Mouse (Mus musculus) embryonic facial prominence, embryonic 11.5 days (tissue): ENCODE results near the gene Gstp3. TPM values are rescaled to one million over a fixed set of nuclear protein-coding genes. Genes with fewer than 3 reads are reported as not detected.

Experiments
- ATAC-seq: fragments of 200-750 bp; cut with Nextera tagmentation; replicated peaks from 2 replicates; pipeline ENCODE4 v1.8.0; 2017; ENCODE audit warnings: low read depth; ENCODE audit not compliant: insufficient number of reproducible peaks, low FRiP score, low TSS enrichment
- DNase-seq: peaks from one replicate; pipeline ENCODE4 v3.0.0-alpha.2; 2015; ENCODE audit warnings: low spot score
- H3K27ac ChIP-seq: fragments of 300-500 bp; sonication (generic); replicated peaks from 2 replicates; pipeline ENCODE4 v1.5.1; 2014; ENCODE audit warnings: mild to moderate bottlenecking, low read depth, low read length, control low read depth
- H3K27me3 ChIP-seq: fragments of 300-500 bp; sonication (generic); 2 replicates; pipeline ENCODE4 v1.6.1; 2014; ENCODE audit warnings: mild to moderate bottlenecking, low read length, moderate library complexity, mixed read lengths; ENCODE audit not compliant: control insufficient read depth, insufficient read depth
- H3K36me3 ChIP-seq: fragments of 300-500 bp; sonication (generic); replicated peaks from 2 replicates; pipeline ENCODE4 v1.6.1; 2014; ENCODE audit warnings: low read depth, mild to moderate bottlenecking, low read length, moderate library complexity, mixed read lengths; ENCODE audit not compliant: control insufficient read depth, insufficient read depth
- H3K4me1 ChIP-seq: fragments of 300-500 bp; sonication (generic); 2 replicates; pipeline ENCODE4 v1.6.1; 2014; ENCODE audit warnings: low read length, mixed read lengths; ENCODE audit not compliant: control insufficient read depth, insufficient read depth
- H3K4me2 ChIP-seq: fragments of 300-500 bp; sonication (generic); 2 replicates; pipeline ENCODE4 v1.6.1; 2014; ENCODE audit warnings: low read depth, mild to moderate bottlenecking, control low read depth, low read length, moderate library complexity
- H3K4me3 ChIP-seq: fragments of 300-500 bp; sonication (generic); 2 replicates; pipeline ENCODE4 v1.5.1; 2014; ENCODE audit warnings: low read depth, low read length, control low read depth
- H3K9ac ChIP-seq: fragments of 300-500 bp; sonication (generic); replicated peaks from 2 replicates; pipeline ENCODE4 v1.6.1; 2014; ENCODE audit warnings: mild to moderate bottlenecking, control low read depth, low read length
- H3K9me3 ChIP-seq: fragments of 300-500 bp; sonication (generic); replicated peaks from 2 replicates; pipeline ENCODE4 v1.6.1; 2016; ENCODE audit warnings: mild to moderate bottlenecking, low read length, inconsistent platforms, mixed read lengths; ENCODE audit not compliant: control insufficient read depth
- WGBS: fragments of 180-500 bp; shearing (Covaris S2); extraction: QIAGEN DNeasy Blood & Tissue Kit; methylation state at CpG from one replicate; pipeline ENCODE4 v1.1.7; 2014; 5-methylcytosine and 5-hydroxymethylcytosine counted together
- polyA plus RNA-seq: library from polyadenylated mRNA; unstranded; fragments of >200 nt; fragmentation: Nextera tagmentation; extraction: Ambion mirVana; gene quantifications from 2 replicates; pipeline ENCODE4 v1.2.1, GENCODE M21; 2014

Gene Gstp3
- polyA plus RNA-seq: not detected in 2 replicates

GRCm38 (mm10) chr19:4059069-4059740 lies at the start of gene Gstp3:
TSS of gene Gstp3 (minus strand) at chr19:4059569.
- DNase-seq (no peak), ATAC-seq (no peak)
- no peaks in the 10 kb centered on the region for H3K27me3 ChIP-seq
- no peaks in the 10 kb centered on the region for H3K9me3 ChIP-seq
- H3K27ac ChIP-seq: no peak within 1 kb of the TSS
- no peak within 1 kb of the TSS for H3K4me2 ChIP-seq
- no peak within 1 kb of the TSS for H3K4me3 ChIP-seq
- WGBS: 83% methylated on average over 15 of the region's 15 CpGs
- H3K36me3 ChIP-seq: no peaks in the 10 kb centered on the region
- H3K9ac ChIP-seq: no peak within 1 kb of the TSS
- no peaks in the 10 kb centered on the region for H3K4me1 ChIP-seq

- DNase-seq: no peak
- WGBS: 83% methylated on average over 9 of the region's 9 CpGs
Measured at GRCm38 (mm10) chr19:4108535-4108934, 49.2 kb upstream of the Gstp3 start.

GRCm38 (mm10) chr19:4106654-4107053 lies 47.3 kb upstream of the Gstp3 start:
- Histone ChIP-seq H3K9ac (no peak overlapping the region), H3K27me3 (peaks cover 1% of the 10 kb centered on the region)

More at GRCm38 (mm10) chr19:4108535-4108934, 49.2 kb upstream of the Gstp3 start:
- Histone ChIP-seq H3K27me3 (no peaks in the 10 kb centered on the region), H3K36me3 (peaks cover 2% of the 10 kb centered on the region; the same call in 1 of the 2 replicates), H3K4me1 (no peaks in the 10 kb centered on the region), H3K27ac (no peak overlapping the region), H3K4me2 (no peak overlapping the region), H3K9me3 (no peaks in the 10 kb centered on the region), H3K9ac (no peak overlapping the region), H3K4me3 (no peak overlapping the region)
- no peak for ATAC-seq

GRCm38 (mm10) chr19:4104675-4105194 lies 45.4 kb upstream of the Gstp3 start:
- no peak overlapping the region for H3K27ac ChIP-seq
- no peaks in the 10 kb centered on the region for H3K36me3 ChIP-seq
- H3K4me3 ChIP-seq: no peak overlapping the region
- H3K9me3 ChIP-seq: no peaks in the 10 kb centered on the region
- WGBS: 89% methylated on average over 16 of the region's 16 CpGs
- no peak overlapping the region for H3K9ac ChIP-seq
- H3K27me3 ChIP-seq: peaks cover 17% of the 10 kb centered on the region
- peaks cover 2% of the 10 kb centered on the region; the same call in 1 of the 2 replicates for H3K4me1 ChIP-seq
- no peak for ATAC-seq
- no peak overlapping the region for H3K4me2 ChIP-seq
- DNase-seq: no peak

More at GRCm38 (mm10) chr19:4106654-4107053, 47.3 kb upstream of the Gstp3 start:
- Histone ChIP-seq H3K4me2 (no peak overlapping the region), H3K9me3 (no peaks in the 10 kb centered on the region), H3K36me3 (no peaks in the 10 kb centered on the region), H3K27ac (no peak overlapping the region), H3K4me1 (no peaks in the 10 kb centered on the region), H3K4me3 (no peak overlapping the region)
- 93% methylated on average over 14 of the region's 14 CpGs for WGBS
- no peak for DNase-seq
- no peak for ATAC-seq

GRCm38 (mm10) chr19:4103792-4104191 lies 44.4 kb upstream of the Gstp3 start:
- 83% methylated on average over 3 of the region's 3 CpGs for WGBS
- H3K9me3 ChIP-seq: no peaks in the 10 kb centered on the region
- DNase-seq (no peak), ATAC-seq (no peak)
- peaks cover 4% of the 10 kb centered on the region; the same call in 1 of the 2 replicates for H3K4me1 ChIP-seq
- H3K9ac ChIP-seq: no peak overlapping the region
- H3K4me3 ChIP-seq: no peak overlapping the region
- no peaks in the 10 kb centered on the region for H3K36me3 ChIP-seq
- H3K4me2 ChIP-seq: no peak overlapping the region
- peaks cover 19% of the 10 kb centered on the region for H3K27me3 ChIP-seq
- no peak overlapping the region for H3K27ac ChIP-seq

- Histone ChIP-seq H3K9me3 (no peaks in the 10 kb centered on the region), H3K4me1 (peaks cover 4% of the 10 kb centered on the region; the same call in 1 of the 2 replicates), H3K4me3 (no peak overlapping the region), H3K27me3 (peaks cover 19% of the 10 kb centered on the region), H3K9ac (no peak overlapping the region), H3K27ac (no peak overlapping the region), H3K36me3 (no peaks in the 10 kb centered on the region), H3K4me2 (no peak overlapping the region)
- DNase-seq (no peak), ATAC-seq (no peak)
- 91% methylated on average over 18 of the region's 18 CpGs for WGBS
Measured at GRCm38 (mm10) chr19:4103294-4103693, 43.9 kb upstream of the Gstp3 start.

- Histone ChIP-seq H3K27ac (no peak overlapping the region), H3K9me3 (no peaks in the 10 kb centered on the region), H3K4me2 (no peak overlapping the region), H3K9ac (no peak overlapping the region), H3K4me3 (no peak overlapping the region), H3K36me3 (no peaks in the 10 kb centered on the region), H3K27me3 (peaks cover 19% of the 10 kb centered on the region), H3K4me1 (peaks cover 4% of the 10 kb centered on the region; the same call in 1 of the 2 replicates)
- DNase-seq (no peak), ATAC-seq (no peak)
- 93% methylated on average over 12 of the region's 12 CpGs for WGBS
Measured at GRCm38 (mm10) chr19:4102626-4103025, 43.3 kb upstream of the Gstp3 start.

- 64% methylated on average over 2 of the region's 2 CpGs for WGBS
- H3K4me3 ChIP-seq: no peak overlapping the region
- no peak overlapping the region for H3K27ac ChIP-seq
- no peaks in the 10 kb centered on the region for H3K9me3 ChIP-seq
- peaks cover 19% of the 10 kb centered on the region for H3K27me3 ChIP-seq
- ATAC-seq (no peak), DNase-seq (no peak)
- H3K4me1 ChIP-seq: peaks cover 4% of the 10 kb centered on the region; the same call in 1 of the 2 replicates
- no peak overlapping the region for H3K9ac ChIP-seq
- H3K36me3 ChIP-seq: no peaks in the 10 kb centered on the region
- H3K4me2 ChIP-seq: no peak overlapping the region
Measured at GRCm38 (mm10) chr19:4102049-4102448, 42.7 kb upstream of the Gstp3 start.
